Mouse (Mus musculus) c-Kit-positive CD71-positive TER-119-negative erythroid progenitor cells, embryonic 14.5 days (primary cell): ENCODE data around the gene Nsmce4a.

Experiments used
- DNase-seq: peaks from one replicate; pipeline ENCODE4 v3.0.0-alpha.2; 2013; ENCODE audit warnings: low read depth

Gene Nsmce4a

GRCm38 (mm10) chr7:130577388-130578003 lies 4.6 kb upstream of the Nsmce4a start, which contains the start of gene Tacc2:
Tacc2 (plus strand) TSS chr7:130577438.
- no peak for DNase-seq

GRCm38 (mm10) chr7:130576981-130577380 lies 4.1 kb upstream of the Nsmce4a start:
- DNase-seq: no peak

- no peak for DNase-seq
Measured at GRCm38 (mm10) chr7:130574211-130574991, 1.5 kb upstream of the Nsmce4a start.

GRCm38 (mm10) chr7:130573746-130574145 lies 828 bp upstream of the Nsmce4a start:
- DNase-seq: no peak

- DNase-seq: no peak
Measured at GRCm38 (mm10) chr7:130570472-130570871, 2.4 kb downstream of the Nsmce4a start.

GRCm38 (mm10) chr7:130568783-130569436 lies 4.0 kb downstream of the Nsmce4a start:
- DNase-seq: no peak

GRCm38 (mm10) chr7:130564596-130564995 lies 8.3 kb downstream of the Nsmce4a start:
- no peak for DNase-seq

GRCm38 (mm10) chr7:130563880-130564279 lies 9.0 kb downstream of the Nsmce4a start:
- no peak for DNase-seq

- DNase-seq: no peak
Measured at GRCm38 (mm10) chr7:130563276-130563675, 9.6 kb downstream of the Nsmce4a start.

- DNase-seq: no peak
Measured at GRCm38 (mm10) chr7:130560933-130561332, 12.0 kb downstream of the Nsmce4a start.

- DNase-seq: no peak
Measured at GRCm38 (mm10) chr7:130558592-130558991, 14.3 kb downstream of the Nsmce4a start.

- DNase-seq: no peak
Measured at GRCm38 (mm10) chr7:130555597-130555996, 17.3 kb downstream of the Nsmce4a start.

GRCm38 (mm10) chr7:130553321-130553720 lies 19.6 kb downstream of the Nsmce4a start:
- no peak for DNase-seq

GRCm38 (mm10) chr7:130552780-130553179 lies 20.1 kb downstream of the Nsmce4a start:
- DNase-seq: no peak

GRCm38 (mm10) chr7:130547635-130548175 lies 25.2 kb downstream of the Nsmce4a start:
- DNase-seq: no peak

- peak; percentile 84 for DNase-seq
Measured at GRCm38 (mm10) chr7:130546791-130547484, 26.0 kb downstream of the Nsmce4a start.

GRCm38 (mm10) chr7:130546421-130546790 lies 26.5 kb downstream of the Nsmce4a start:
- no peak for DNase-seq

GRCm38 (mm10) chr7:130545893-130546292 lies 27.0 kb downstream of the Nsmce4a start:
- DNase-seq: no peak

GRCm38 (mm10) chr7:130545401-130545800 lies 27.5 kb downstream of the Nsmce4a start:
- no peak for DNase-seq

- no peak for DNase-seq
Measured at GRCm38 (mm10) chr7:130543181-130543580, 29.7 kb downstream of the Nsmce4a start.

GRCm38 (mm10) chr7:130540176-130540575 lies 32.7 kb downstream of the Nsmce4a start:
- DNase-seq: no peak

- DNase-seq: no peak
Measured at GRCm38 (mm10) chr7:130537068-130537467, 35.9 kb downstream of the Nsmce4a start.
